Mouse (Mus musculus) right cerebral cortex, postnatal 36 days (tissue): ENCODE measurements around the gene Ermp1.

Experiments
- DNase-seq, 2 experiments: peaks; one replicate each; pipeline ENCODE4 v3.0.0; 2022; ENCODE audit warnings: low spot score in 2 of 2, mixed read lengths in 1 of 2

The Ermp1 gene

DNA sequence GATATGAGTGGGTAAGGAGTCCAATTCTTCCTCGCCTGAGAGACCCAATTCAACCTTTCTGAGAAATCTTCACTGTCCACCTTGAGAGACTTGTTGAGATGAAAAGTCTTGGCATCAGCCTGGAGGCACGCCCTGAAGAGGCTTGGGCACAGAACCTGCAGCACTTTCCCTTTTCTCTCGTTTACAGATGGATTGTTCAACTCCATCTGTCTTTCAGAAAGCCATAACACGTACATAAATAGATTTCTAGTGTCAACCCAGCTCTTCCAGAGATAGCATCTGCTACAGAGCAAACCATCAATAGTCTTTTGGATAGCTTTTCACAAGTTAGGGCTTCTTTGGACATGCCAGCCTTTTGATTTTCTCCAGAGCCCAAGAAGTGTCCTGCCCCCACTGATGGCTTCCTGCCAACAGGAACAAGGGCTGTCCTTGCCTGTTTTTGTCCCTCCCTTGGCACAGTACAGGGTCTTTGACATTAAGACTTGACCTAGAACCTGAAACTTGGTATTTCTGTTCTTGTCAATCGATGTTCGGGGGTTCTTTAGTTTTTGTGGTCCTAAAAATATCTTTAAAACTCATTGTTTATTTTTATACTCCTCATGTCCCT is 13.9 kb upstream of the Ermp1 start:
- no peak for DNase-seq

DNA sequence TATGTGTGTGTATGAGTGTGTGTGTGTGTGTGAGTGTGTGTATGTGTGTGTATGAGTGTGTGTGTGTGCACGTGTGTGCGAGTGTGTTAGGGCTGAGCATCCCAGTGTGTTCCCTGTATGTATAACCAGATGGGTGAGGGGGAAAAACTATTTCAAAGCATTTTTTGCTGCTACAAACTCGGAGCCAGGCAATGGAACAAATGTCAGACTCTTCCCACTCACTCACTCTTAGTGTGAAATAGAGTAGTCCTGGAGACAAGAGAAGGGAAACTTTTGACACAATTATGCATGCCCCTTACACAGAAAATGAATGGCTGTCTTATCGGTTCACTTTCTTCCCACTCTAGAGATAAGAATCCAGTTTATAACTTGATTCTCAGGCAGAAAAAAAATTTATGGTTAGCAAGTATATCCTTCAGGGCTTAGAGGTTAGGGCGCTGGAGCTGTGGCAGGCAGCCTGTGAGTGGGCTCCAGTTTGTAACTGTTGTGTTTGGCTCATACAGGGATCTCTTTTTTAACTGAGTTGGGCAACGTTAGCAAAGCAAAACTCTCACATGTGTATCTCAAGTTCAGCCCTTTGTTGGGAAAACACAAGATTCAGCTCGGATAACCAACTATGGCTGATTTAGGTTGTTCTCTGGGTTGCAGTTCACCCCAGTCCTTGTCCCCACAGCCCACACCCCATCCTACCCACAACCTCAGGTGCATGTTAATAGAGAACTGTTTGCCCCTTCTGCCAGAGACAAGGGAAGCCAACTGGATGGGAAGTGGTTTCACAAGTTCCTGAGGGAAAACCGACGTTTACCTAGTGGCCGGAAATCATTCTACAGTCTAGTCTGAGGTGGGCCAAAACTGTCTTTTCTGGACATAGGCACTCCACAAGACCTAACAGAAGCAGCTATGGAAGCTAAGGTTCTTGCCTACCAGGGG is 12.9 kb upstream of the Ermp1 start:
- DNase-seq: no peak

DNA sequence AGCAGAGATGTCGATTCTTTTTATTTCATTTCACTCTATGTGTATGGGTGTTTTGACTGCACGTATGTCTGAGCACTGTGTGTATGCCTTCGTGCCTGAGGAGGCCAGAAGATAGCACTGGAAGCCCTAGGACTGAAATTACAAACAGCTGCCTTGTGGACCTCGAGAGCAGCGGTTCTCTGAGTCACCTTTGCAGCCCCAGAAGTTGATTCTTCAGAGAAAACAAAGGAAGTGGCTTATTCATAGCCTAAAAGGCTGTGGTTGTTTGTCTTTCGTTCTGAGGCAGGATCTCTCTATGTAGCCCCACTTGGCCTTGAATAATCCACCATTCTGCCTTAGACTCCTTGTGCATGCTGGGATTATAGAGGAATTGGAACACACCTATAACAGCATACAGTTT is 11.5 kb upstream of the Ermp1 start:
- DNase-seq: no peak

DNA sequence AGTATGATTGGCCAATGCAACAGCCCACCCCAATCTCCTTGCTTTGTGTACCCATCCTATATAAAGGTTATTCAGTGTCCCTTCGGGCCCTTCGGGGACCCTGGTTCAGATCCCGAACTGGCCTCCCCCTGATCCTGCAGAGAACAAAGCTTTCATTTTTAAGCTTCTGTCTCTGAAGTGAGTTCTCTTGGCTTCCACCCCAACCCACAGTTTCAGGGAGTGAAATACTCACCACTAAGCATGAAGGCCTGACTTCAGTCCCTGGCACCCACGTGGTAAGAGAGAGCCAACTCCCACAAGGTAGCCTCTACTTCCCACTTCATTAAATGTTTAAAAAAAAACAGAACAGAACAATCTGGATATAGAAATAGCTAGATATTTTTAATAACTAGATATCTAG is 10.6 kb upstream of the Ermp1 start:
- DNase-seq: no peak

DNA sequence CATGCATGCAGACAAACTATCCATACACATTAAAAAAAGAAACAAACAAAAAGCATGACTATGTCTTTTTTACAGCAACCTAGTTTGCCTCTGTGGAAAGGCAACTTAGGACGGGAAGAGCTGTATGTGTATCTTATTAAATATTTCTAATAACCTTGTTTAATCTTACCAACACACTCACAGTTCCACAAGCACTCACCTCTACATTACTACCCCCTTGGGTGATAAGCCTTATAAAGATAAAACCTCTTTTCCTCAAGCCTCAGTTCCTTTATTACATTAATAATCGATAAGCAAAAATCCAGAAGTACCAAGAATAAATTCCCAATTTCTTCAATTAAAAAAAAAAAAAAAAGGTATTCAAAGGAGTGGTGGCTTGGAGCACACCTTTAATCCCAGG is 9.3 kb upstream of the Ermp1 start:
- DNase-seq: no peak

- DNase-seq: no peak
Measured at GRCm38 (mm10) chr19:29657033-29657432, 8.8 kb upstream of the Ermp1 start.

GRCm38 (mm10) chr19:29656620-29657019 is 8.4 kb upstream of the Ermp1 start:
- no peak for DNase-seq

- no peak for DNase-seq
Measured at GRCm38 (mm10) chr19:29656029-29656428, 7.8 kb upstream of the Ermp1 start.

DNA sequence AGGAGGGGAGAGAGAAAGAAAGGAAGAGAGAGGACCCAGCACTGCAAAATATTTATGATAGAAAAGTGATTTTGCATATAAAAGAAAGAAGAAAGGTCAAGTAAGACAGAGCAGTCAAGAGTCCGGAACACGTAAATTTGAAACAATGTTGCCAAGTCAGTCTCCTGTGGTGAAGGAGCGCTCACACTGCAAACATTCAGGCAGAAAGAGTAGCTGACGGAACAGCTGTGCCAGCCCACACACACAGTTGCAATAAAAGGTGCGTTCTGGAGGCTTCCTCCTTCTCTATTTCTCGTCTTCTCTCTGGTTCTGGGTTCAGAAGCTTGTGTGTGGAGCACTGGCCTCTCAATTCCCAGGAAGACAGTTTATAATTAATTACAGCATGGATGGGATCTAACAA is 6.9 kb upstream of the Ermp1 start:
- DNase-seq: no peak

GRCm38 (mm10) chr19:29653768-29654265 is 5.6 kb upstream of the Ermp1 start:
- no peak for DNase-seq

DNA sequence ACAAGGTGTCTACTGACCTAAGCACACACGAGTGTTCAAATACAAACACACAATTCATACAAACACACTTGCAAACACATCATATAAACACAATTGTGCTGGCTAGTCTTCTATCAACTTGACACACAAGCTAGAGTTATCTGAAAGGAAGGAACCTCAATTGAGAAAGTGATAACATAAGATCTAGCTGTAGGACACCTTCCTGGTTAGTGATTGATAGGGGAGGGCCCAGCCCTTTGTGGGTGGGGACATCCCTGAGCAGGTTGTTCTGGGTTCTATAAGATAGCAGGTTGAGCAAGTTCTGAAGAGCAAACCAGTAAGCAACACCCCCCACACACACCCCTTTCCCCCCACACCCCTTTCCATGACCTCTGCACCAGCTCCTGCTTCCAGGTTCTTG is 1.5 kb upstream of the Ermp1 start:
- DNase-seq: no peak

DNA sequence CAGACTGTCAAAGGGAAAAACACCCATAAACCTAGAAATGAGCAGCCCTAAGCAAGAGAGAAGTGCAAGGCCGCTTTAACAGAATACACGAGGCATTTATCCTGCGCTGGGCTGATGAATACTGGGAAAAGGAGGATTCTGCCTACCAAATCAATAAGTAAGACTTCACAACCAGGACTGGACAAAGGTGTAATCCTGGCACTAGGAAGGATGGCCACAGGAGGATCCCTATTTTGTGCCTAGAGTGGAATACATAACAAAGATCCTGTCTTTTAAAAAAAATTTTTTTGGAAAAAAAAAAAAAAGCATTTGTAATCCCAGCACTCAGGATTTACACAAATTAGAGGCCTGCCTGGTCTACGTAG is 317 bp upstream of the Ermp1 start:
- DNase-seq: no peak

DNA sequence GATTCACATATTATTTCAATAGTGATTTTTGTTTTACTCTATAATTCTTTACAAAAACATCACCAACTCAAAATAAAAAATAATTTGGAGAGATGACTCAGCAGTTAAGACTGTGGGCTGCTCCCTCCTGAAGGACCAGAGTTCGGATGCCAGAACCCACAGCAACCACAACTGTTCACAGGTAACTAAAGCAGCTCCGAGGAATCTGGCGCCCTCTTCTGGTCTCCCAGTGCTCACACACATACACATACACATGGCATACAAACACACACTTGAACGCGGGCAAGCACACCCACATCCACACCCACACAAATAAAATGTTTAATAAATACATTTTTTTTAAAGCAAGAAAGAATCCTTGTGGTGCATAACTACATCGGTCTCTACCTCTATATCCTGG is 3.5 kb downstream of the Ermp1 start:
- no peak for DNase-seq

GRCm38 (mm10) chr19:29643194-29643922 is 4.9 kb downstream of the Ermp1 start:
- no peak for DNase-seq

DNA sequence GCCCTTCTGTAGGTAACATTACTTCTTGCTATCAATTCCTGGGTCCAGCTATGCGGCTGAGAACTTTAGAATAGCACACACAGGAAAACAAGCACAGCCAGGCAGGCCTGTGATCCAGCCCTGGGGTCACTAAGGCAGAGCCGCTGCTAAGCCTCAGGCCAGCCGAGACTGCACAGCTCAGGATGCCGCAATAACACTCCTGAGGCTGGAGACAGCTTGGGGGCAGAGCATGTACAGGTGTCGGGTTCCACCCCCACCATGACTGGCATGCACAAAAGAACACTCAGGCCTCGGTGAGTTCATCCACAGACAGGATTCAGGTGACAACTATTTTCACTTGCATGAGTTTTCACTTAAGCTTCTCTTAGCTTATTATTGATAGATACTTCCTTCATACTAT is 6.0 kb downstream of the Ermp1 start:
- no peak for DNase-seq

- no peak for DNase-seq
Measured at GRCm38 (mm10) chr19:29641510-29641909, 6.7 kb downstream of the Ermp1 start.

- DNase-seq: no peak
Measured at GRCm38 (mm10) chr19:29641055-29641454, 7.2 kb downstream of the Ermp1 start.

GRCm38 (mm10) chr19:29612102-29612501 is 36.1 kb downstream of the Ermp1 start:
- DNase-seq: no peak

DNA sequence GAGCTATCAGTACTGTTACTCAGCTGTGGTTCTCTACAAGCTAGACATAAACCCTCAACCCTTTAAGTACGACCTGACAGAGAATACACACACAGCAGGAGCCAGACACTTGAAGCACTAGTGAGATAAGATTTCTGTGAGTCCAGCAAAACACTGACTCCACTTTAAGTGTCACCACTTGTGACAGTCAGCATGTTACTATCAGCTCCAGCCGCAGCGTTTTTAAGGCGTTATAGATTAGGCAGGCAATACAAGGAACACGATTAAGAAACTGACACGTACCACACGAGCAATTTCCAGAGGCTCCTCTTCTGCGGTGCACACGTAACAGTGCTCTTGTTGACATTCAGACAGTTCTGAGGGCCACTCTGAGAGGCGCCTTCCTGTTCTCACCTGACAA is 37.3 kb downstream of the Ermp1 start:
- no peak for DNase-seq

DNA sequence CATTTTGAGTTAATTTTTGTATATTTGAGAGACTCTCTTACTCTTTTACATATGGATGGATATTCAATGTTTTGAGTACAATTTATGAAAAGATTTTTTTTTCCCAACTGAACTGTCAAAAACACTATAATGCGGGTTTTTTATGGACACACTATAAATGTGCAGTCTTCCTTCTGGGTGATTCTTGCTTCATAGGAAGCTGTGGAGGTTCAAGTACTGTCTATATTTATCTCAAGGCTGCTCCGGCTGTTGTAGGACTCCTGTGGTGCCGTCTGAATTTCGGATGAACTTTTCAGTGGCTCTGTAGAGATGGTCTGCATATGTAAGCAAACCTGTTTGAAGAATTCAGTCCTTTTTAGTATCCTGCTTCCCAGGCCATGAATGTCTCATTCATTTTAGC is 40.0 kb downstream of the Ermp1 start:
- DNase-seq: no peak

- DNase-seq: no peak
Measured at GRCm38 (mm10) chr19:29607521-29607920, 40.7 kb downstream of the Ermp1 start.

GRCm38 (mm10) chr19:29604653-29605052 is 43.6 kb downstream of the Ermp1 start:
- no peak for DNase-seq
